Mouse (Mus musculus) cerebellum, postnatal 14 days (tissue): ENCODE results near the gene Zic5.

Source experiments
- DNase-seq, 2 experiments: peaks; one replicate each; pipeline ENCODE4 v3.0.0; 2021; ENCODE audit warnings: mixed read lengths in 2 of 2

Gene Zic5

GRCm38 (mm10) chr14:122427204-122427560 is 38.3 kb downstream of the Zic5 start:
- DNase-seq: no peak

GRCm38 (mm10) chr14:122426529-122427203 is 38.8 kb downstream of the Zic5 start:
- DNase-seq: peak in 1 of 2 experiments; percentile 36

- no peak for DNase-seq
Observed at GRCm38 (mm10) chr14:122424441-122424840, 41.0 kb downstream of the Zic5 start.

- DNase-seq: no peak
Observed at GRCm38 (mm10) chr14:122416166-122416771, 49.2 kb downstream of the Zic5 start.

GRCm38 (mm10) chr14:122414786-122415185 is 50.7 kb downstream of the Zic5 start:
- no peak for DNase-seq

- DNase-seq: no peak
Observed at GRCm38 (mm10) chr14:122413542-122413928, 51.9 kb downstream of the Zic5 start.

- DNase-seq: no peak
Observed at GRCm38 (mm10) chr14:122412841-122413541, 52.5 kb downstream of the Zic5 start.
